Mouse (Mus musculus) heart, embryonic 10.5 days (tissue): Measurements from ENCODE around the gene Acta2. TPM values are rescaled to one million over a fixed set of nuclear protein-coding genes. Genes with fewer than 3 reads are reported as not detected.
"Not testable (repeated sequence)": the region's sequence is repeated elsewhere in the genome, so short reads cannot be mapped to it uniquely, and the experiment has no call there.

Experiments used
- DNase-seq: peaks from one replicate; pipeline ENCODE4 v3.0.0-alpha.2; 2017; ENCODE audit warnings: low spot score
- H3K27ac ChIP-seq: fragments of 300-500 bp; sonication (generic); 2 replicates; pipeline ENCODE4 v1.5.1; 2016; ENCODE audit warnings: mild to moderate bottlenecking
- H3K27me3 ChIP-seq: fragments of 300-500 bp; sonication (generic); 2 replicates; pipeline ENCODE4 v1.6.1; 2016; ENCODE audit warnings: mild to moderate bottlenecking; ENCODE audit not compliant: poor library complexity, insufficient read depth, severe bottlenecking
- H3K36me3 ChIP-seq: fragments of 300-500 bp; sonication (generic); 2 replicates; pipeline ENCODE4 v1.6.1; 2016; ENCODE audit warnings: mild to moderate bottlenecking, moderate library complexity
- H3K4me1 ChIP-seq: fragments of 300-500 bp; sonication (generic); 2 replicates; pipeline ENCODE4 v1.6.1; 2016; ENCODE audit warnings: mild to moderate bottlenecking
- H3K4me3 ChIP-seq: fragments of 300-500 bp; sonication (generic); 2 replicates; pipeline ENCODE4 v1.5.1; 2016; ENCODE audit warnings: mild to moderate bottlenecking, moderate library complexity
- H3K9me3 ChIP-seq: fragments of 300-500 bp; sonication (generic); 2 replicates; pipeline ENCODE4 v1.6.1; 2016; ENCODE audit warnings: mild to moderate bottlenecking, moderate library complexity
- WGBS: fragments of 180-500 bp; shearing (Covaris S2); methylation state at CpG from one replicate; pipeline ENCODE4 v1.1.7; 2016; 5-methylcytosine and 5-hydroxymethylcytosine counted together
- polyA plus RNA-seq: library from polyadenylated mRNA; unstranded; fragments of >200 nt; fragmentation: Nextera tagmentation; extraction: Ambion mirVana; gene quantifications from 2 replicates; pipeline ENCODE4 v1.2.1, GENCODE M21; 2016

Acta2 gene
- polyA plus RNA-seq, 1 experiment from 2014 or later, result 1,821 TPM

DNA sequence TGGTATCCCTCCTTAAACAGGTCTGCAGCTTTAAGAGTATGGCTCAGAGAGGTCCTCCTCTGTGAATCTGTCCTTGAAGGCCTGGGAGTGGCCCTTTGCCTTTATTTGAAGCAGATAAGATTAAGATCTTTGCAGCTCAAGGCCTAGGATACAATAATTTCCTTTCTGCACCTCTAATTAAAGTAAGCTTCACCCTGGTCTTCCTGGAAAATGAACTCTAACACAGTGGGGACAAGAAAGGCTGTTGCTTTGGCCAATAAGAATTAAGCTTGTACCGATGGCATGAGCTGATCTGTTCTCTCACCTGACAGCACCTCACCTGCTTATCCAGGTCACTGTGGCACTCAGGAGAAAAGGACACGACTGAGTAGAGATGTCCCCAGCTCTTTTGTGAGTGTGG, 44.5 kb downstream of the Acta2 start:
- Histone ChIP-seq H3K36me3 (no peaks in the 10 kb centered on the region), H3K27me3 (no peaks in the 10 kb centered on the region), H3K9me3 (no peaks in the 10 kb centered on the region), H3K4me1 (no peaks in the 10 kb centered on the region), H3K4me3 (no peak overlapping the region), H3K27ac (no peak overlapping the region)
- DNase-seq, result no peak
- WGBS, result 41% methylated on average over 2 of the region's 2 CpGs

DNA sequence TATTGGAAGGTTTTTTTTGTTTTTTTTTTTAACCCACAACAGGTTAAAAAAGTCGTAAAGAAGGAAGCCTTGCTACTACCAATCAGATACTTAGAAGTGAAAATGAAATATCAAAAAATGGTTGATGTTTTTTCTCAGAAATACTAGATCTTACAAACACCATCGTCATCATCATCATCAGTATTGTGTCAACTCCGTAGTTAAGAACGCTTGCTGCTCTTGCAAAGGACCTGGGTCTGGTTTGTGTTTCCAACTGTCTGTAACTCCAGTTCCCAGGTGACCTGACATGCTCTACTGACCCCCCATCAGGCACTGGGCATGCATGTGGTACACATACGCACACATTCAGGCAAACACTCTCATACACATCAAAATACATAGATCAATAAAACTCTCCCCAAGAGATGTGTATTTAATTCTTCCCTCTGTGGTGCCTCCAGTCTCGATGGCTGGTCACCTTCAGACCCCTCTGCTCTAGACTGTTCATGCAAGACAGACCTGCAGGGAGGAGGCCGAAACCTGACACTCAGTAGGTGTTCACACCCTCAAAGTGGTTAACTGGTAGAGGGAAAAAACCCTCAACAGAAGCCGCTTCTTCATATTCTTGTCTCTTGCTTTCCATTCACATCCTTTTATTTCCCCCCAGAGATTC, 45.3 kb downstream of the Acta2 start:
- Histone ChIP-seq H3K36me3 (no peaks in the 10 kb centered on the region), H3K4me1 (no peaks in the 10 kb centered on the region), H3K27ac (no peak overlapping the region), H3K9me3 (no peaks in the 10 kb centered on the region), H3K27me3 (no peaks in the 10 kb centered on the region), H3K4me3 (no peak overlapping the region)
- WGBS, result 73% methylated on average over 8 of the region's 8 CpGs
- no peak for DNase-seq

DNA sequence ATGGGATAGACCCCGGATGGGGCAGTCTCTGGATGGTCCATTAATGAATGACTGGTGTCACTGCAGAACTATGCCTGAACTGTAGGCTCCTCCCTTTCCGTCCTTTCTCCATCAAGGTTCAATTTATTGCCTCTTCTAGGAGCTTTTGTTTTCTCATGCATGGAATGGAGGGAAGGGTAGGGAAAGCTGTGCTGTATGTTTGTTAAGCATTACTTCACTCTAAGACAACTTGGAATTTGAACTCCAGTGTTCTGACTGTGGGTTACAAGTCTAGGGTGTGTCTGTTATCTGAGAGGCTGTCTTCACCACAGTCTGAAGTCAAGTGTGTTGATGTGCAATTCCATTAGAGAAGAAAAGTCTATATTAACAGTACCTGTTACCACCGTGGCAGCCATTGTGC, 46.4 kb downstream of the Acta2 start:
- 69% methylated on average over 3 of the region's 3 CpGs for WGBS
- no peak overlapping the region for H3K27ac ChIP-seq
- no peaks in the 10 kb centered on the region for H3K4me1 ChIP-seq
- DNase-seq, result no peak
- no peak overlapping the region for H3K4me3 ChIP-seq
- no peaks in the 10 kb centered on the region for H3K9me3 ChIP-seq
- no peaks in the 10 kb centered on the region for H3K36me3 ChIP-seq
- no peaks in the 10 kb centered on the region for H3K27me3 ChIP-seq

DNA sequence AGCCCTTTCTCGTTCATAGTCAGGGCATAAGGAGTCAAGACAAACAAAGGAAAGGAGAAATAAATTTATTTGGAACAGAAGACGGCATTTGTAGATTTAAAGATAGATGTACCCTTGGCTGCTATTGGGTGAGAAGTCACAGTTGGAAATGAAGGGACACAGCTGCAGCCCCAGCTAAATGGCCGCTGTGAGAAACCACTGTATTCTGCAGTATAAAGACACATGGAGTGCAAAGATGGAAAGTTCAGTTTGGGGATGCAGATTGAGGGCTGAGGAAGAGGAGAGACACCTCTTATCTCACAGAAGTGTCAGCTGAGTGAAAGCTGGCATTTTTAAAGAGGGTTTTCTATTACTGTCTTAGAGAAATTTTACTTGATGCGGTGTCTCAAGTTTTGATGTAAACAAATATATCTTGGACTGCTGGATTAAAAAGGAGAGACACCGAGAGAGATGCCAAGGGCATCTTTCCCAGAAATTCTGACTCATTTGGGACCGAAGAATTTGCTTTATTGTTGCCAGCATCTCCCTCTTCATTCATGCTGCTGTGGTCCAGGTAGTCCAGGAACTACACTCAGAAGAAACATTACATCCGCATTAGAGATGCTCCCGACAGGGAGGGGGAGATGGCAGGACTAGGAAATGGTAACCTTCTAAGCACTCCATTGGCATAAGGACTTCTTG, 48.5 kb downstream of the Acta2 start:
- H3K27ac ChIP-seq, result no peak overlapping the region
- no peak for DNase-seq
- no peaks in the 10 kb centered on the region for H3K36me3 ChIP-seq
- H3K4me3 ChIP-seq, result no peak overlapping the region
- no peaks in the 10 kb centered on the region for H3K27me3 ChIP-seq
- H3K9me3 ChIP-seq, result no peaks in the 10 kb centered on the region
- no peaks in the 10 kb centered on the region for H3K4me1 ChIP-seq
- WGBS, result 81% methylated on average over 8 of the region's 8 CpGs

DNA sequence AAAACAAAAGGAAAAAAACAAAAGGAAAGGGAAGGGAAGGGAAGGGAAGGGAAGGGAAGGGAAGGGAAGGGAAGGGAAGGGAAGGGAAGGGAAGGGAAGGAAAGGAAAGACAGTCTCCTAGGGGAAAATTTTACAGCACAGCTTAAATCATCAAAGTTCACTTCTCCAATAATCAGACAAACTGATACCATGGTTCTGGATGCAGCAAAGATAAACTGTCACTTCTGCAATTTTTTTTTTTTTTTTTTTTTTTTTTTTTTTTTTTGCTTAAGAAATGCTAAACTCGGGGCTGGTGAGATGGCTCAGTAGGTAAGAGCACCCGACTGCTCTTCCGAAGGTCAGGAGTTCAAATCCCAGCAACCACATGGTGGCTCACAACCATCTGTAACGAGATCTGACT, 49.3 kb downstream of the Acta2 start:
- DNase-seq, H3K27ac ChIP-seq, H3K4me1 ChIP-seq, H3K36me3 ChIP-seq, H3K4me3 ChIP-seq, H3K9me3 ChIP-seq, H3K27me3 ChIP-seq: not testable (repeated sequence)
- 89% methylated on average over 4 of the region's 4 CpGs for WGBS

DNA sequence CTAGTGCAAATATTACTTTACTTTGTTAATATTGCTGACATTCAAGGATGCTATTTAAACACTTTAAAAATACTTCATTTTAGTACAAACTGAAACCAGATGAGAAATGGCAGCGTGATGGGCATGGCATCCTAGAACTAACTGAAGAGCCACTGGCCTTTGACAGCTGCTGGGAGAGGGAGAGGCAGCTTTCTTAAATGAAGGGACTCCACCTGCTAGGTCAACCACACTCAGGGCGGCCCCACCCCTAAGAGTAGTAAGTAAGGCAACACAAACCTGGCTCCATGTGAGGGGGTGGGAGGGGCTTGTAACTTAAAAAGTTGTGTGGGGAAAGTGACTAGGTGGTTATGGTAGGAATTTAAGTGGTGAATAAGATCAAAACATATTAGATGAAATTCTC, 52.7 kb downstream of the Acta2 start:
- no peak for DNase-seq
- H3K4me3 ChIP-seq, result no peak overlapping the region
- H3K36me3 ChIP-seq, result no peaks in the 10 kb centered on the region
- no peaks in the 10 kb centered on the region for H3K4me1 ChIP-seq
- H3K27ac ChIP-seq, result no peak overlapping the region
- no peaks in the 10 kb centered on the region for H3K9me3 ChIP-seq
- no peaks in the 10 kb centered on the region for H3K27me3 ChIP-seq
- 69% methylated on average over 2 of the region's 2 CpGs for WGBS

DNA sequence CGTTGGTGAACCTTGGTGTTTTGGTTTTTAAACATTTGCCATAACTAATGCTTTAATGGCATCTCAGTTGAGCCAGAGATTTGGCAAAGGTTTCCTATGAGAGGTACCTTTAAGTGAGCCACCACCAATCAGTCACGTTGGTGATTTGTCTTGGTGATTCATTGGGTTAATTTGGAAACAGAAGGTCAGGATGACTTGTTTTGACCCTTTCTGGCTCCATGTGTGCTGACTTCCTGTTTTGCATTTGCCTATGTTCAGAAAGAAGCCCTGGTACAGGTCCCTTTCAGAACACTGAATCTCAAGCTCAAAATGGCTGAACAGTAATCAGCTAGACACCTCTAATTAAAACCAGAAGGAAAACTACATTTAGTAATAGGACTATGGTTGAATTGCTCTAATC, 55.9 kb downstream of the Acta2 start:
- H3K27ac ChIP-seq, result no peak overlapping the region
- no peak for DNase-seq
- H3K4me1 ChIP-seq, result no peaks in the 10 kb centered on the region
- no peaks in the 10 kb centered on the region for H3K9me3 ChIP-seq
- H3K27me3 ChIP-seq, result no peaks in the 10 kb centered on the region
- 59% methylated on average over 2 of the region's 2 CpGs for whole genome bisulfite sequencing
- H3K4me3 ChIP-seq, result no peak overlapping the region
- no peaks in the 10 kb centered on the region for H3K36me3 ChIP-seq

DNA sequence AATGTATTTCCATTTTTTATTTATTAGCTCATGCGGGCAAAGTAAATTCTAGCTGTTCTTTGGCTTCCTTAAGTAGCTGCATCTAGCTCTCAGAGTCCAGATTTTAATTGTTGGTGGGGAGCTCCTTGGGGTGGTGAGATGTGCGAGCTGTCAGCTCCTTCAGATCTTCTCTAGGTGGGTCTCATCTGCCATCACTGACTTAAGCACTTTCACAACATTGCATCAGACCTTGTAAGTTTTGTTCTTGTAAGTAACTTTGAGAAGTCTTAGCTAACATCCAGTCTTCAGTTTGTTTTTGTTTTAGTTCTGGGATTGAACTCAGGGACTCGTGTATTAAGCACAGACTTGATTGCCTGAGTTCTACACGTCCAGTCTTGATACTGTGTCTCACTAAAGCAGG, 56.5 kb downstream of the Acta2 start:
- DNase-seq, result no peak
- Histone ChIP-seq H3K9me3 (no peaks in the 10 kb centered on the region), H3K4me1 (no peaks in the 10 kb centered on the region), H3K27me3 (no peaks in the 10 kb centered on the region), H3K27ac (no peak overlapping the region), H3K36me3 (no peaks in the 10 kb centered on the region), H3K4me3 (no peak overlapping the region)
- WGBS, result 70% methylated on average over 4 of the region's 4 CpGs

DNA sequence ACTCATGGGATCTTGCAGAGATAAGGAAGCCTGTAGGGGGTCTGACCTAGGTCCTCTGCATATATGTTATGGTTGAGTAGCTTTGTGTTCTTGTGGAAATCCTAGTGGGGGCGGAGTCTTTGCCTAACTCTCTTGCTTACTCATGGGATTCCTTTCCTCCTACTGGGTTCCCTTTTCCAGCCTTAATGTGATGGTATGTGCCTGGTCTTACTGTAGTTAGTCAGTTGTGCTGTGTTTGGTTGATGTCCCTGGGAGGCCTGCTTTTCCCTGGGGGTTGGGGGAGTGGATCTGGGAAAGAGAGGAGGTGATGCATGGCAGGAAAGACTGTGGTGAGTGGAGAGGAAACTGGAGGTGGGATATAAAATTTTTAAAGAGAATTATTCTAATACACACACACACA, 57.3 kb downstream of the Acta2 start:
- Histone ChIP-seq H3K9me3 (no peaks in the 10 kb centered on the region), H3K4me1 (no peaks in the 10 kb centered on the region), H3K36me3 (no peaks in the 10 kb centered on the region), H3K27ac (no peak overlapping the region), H3K27me3 (no peaks in the 10 kb centered on the region), H3K4me3 (no peak overlapping the region)
- DNase-seq, result no peak
- 90% methylated on average over 1 of the region's 1 CpGs for WGBS

DNA sequence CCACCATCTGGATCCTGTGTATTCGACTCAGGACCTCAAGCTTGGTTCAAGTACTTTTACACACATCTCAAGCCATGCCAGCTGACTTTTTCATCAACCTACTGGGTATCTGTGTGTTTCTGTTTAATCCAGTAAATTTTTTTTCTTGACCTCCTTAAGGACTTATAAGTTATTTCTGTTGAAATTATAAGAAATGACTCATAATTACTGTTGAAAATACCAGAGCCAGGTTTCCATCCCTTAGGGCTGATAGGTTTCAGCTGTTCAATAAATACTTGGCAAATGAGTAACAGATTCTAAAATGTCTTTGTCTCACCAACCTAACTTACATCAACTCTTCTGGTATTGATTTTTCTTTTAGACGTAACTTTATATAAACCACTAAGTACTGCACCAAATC, 60.4 kb downstream of the Acta2 start:
- H3K4me3 ChIP-seq, result no peak overlapping the region
- no peak for DNase-seq
- H3K27me3 ChIP-seq, result peaks cover 4% of the 10 kb centered on the region; the same call in 1 of the 2 replicates
- H3K9me3 ChIP-seq, result no peaks in the 10 kb centered on the region
- H3K27ac ChIP-seq, result no peak overlapping the region
- no peaks in the 10 kb centered on the region for H3K36me3 ChIP-seq
- H3K4me1 ChIP-seq, result peaks cover 5% of the 10 kb centered on the region; the same call in 1 of the 2 replicates
- 70% methylated on average over 2 of the region's 2 CpGs for WGBS

DNA sequence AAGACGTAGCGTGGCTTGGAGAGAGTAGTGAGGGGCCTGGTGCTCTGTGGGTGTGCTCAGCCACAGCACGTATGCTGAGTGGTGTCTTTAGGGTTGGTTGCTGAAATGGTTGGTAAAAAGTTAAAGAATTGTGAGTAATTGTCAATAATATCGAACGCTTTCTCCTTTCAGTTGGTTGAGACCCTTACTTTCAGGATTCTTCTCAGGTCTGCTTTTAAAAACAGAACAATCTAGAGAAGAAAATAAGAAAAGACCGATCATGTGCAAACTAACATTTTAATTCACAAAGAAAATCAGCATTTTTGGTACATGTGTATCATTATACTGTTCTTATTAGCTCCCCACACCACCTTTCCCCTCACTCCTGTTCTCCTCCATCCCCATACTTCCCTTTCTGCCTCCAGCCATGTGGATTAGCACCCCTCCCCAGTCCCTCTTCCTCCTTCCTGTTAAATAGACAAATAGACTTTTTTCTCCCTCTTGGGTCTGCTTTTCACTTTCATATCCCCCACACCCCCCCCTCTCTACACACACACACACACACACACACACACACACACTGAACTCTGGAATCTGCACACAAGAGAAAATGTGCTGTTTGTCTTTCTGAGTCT, 61.2 kb downstream of the Acta2 start:
- Histone ChIP-seq H3K9me3 (no peaks in the 10 kb centered on the region), H3K27ac (no peak overlapping the region), H3K4me3 (no peak overlapping the region), H3K27me3 (peaks cover 4% of the 10 kb centered on the region; the same call in 1 of the 2 replicates), H3K4me1 (peaks cover 5% of the 10 kb centered on the region; the same call in 1 of the 2 replicates), H3K36me3 (no peaks in the 10 kb centered on the region)
- no peak for DNase-seq
- 88% methylated on average over 6 of the region's 6 CpGs for WGBS

DNA sequence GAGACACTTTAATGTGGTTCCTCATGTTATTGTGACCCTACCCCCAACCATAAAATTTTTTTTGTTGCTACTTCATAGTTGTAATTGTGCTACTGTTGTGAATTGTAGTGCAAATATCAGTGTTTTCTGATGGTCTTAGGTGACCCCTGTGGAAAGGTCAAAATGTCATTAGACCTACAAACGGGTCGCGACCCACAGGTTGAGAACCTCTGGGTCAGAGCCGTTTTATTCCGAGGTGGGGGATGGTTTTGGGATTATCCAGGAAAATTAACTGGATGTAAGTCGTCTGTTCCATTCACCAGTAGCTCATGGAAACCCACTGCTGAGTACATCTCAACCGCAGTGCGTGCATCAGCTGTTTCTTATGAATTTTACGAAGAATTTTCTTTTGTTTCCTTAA, 61.7 kb downstream of the Acta2 start:
- Histone ChIP-seq H3K27ac (no peak overlapping the region), H3K27me3 (peaks cover 4% of the 10 kb centered on the region; the same call in 1 of the 2 replicates), H3K9me3 (no peaks in the 10 kb centered on the region), H3K36me3 (no peaks in the 10 kb centered on the region), H3K4me1 (peaks cover 5% of the 10 kb centered on the region; the same call in 1 of the 2 replicates), H3K4me3 (peak overlapping the region; percentile 82)
- no peak for DNase-seq
- WGBS, result 67% methylated on average over 9 of the region's 9 CpGs

DNA sequence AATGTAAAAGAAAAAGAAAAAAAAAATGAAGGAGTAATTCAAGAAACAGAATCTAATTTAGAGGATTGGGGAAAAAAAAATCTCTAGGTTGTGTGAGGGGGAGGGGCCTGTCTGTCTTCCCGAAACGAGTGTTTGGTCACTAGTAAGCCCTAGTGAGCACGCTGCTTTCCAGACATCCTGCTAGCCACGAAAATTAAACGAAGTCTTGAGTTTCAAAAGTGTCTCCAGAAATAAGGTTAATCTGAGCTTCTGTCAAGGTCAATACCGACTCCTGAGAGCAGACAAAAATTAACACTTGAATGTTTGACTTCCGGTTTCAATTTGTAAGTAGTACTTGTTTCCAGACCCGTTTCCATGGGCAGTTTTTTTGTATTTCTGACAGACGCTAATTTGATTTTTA, 62.2 kb downstream of the Acta2 start:
- peaks cover 4% of the 10 kb centered on the region; the same call in 1 of the 2 replicates for H3K27me3 ChIP-seq
- peak overlapping the region; percentile 82 for H3K4me3 ChIP-seq
- no peaks in the 10 kb centered on the region for H3K9me3 ChIP-seq
- no peaks in the 10 kb centered on the region for H3K36me3 ChIP-seq
- no peak for DNase-seq
- WGBS, result 7% methylated on average over 9 of the region's 9 CpGs
- no peak overlapping the region for H3K27ac ChIP-seq
- H3K4me1 ChIP-seq, result peaks cover 5% of the 10 kb centered on the region; the same call in 1 of the 2 replicates
